Mouse (Mus musculus) intestine, postnatal 0 days (tissue): Measurements from ENCODE around the gene Themis2. TPM values are rescaled to one million over a fixed set of nuclear protein-coding genes. Genes with fewer than 3 reads are reported as not detected.

Experiments
- ATAC-seq: fragments of 200-750 bp; cut with Nextera tagmentation; 2 replicates; pipeline ENCODE4 v1.8.0; 2017; ENCODE audit warnings: mild to moderate bottlenecking, moderate TSS enrichment, moderate library complexity
- H3K27ac ChIP-seq: fragments of 300-500 bp; sonication (generic); 2 replicates; pipeline ENCODE4 v1.5.1; 2014; ENCODE audit warnings: mild to moderate bottlenecking, low read depth, low read length, moderate library complexity
- H3K27me3 ChIP-seq: fragments of 300-500 bp; sonication (generic); replicated peaks from 2 replicates; pipeline ENCODE4 v1.6.1; 2014; ENCODE audit warnings: low read length, mixed read lengths; ENCODE audit not compliant: control insufficient read depth, insufficient read depth
- H3K36me3 ChIP-seq: fragments of 300-500 bp; sonication (generic); 2 replicates; pipeline ENCODE4 v1.6.1; 2014; ENCODE audit warnings: mild to moderate bottlenecking, moderate library complexity; ENCODE audit not compliant: control insufficient read depth, insufficient read depth
- H3K4me1 ChIP-seq: fragments of 300-500 bp; sonication (generic); replicated peaks from 2 replicates; pipeline ENCODE4 v1.6.1; 2014; ENCODE audit warnings: antibody characterized with exemption, low read length, mixed read lengths; ENCODE audit not compliant: control insufficient read depth, insufficient read depth
- H3K4me2 ChIP-seq: fragments of 300-500 bp; sonication (generic); replicated peaks from 2 replicates; pipeline ENCODE4 v1.6.1; 2014; ENCODE audit warnings: low read depth, mild to moderate bottlenecking, moderate library complexity
- H3K4me3 ChIP-seq: fragments of 300-500 bp; sonication (generic); 2 replicates; pipeline ENCODE4 v1.5.1; 2014; ENCODE audit warnings: low read depth, low read length
- H3K9ac ChIP-seq: fragments of 300-500 bp; sonication (generic); 2 replicates; pipeline ENCODE4 v1.6.1; 2014; ENCODE audit warnings: mild to moderate bottlenecking, low read depth, low read length
- H3K9me3 ChIP-seq: fragments of 300-500 bp; sonication (generic); 2 replicates; pipeline ENCODE4 v1.6.1; 2016; ENCODE audit warnings: mixed run types; ENCODE audit not compliant: control insufficient read depth
- CTCF ChIP-seq: sonication (generic); IDR thresholded peaks from 2 replicates; pipeline ENCODE4 v1.5.1; 2016; ENCODE audit warnings: low read depth, mild to moderate bottlenecking, control low read depth, antibody characterized with exemption, moderate library complexity
- WGBS: fragments of 180-500 bp; shearing (Covaris S2); extraction: QIAGEN DNeasy Blood & Tissue Kit; methylation state at CpG from one replicate; pipeline ENCODE4 v1.1.7; 2014; 5-methylcytosine and 5-hydroxymethylcytosine counted together
- polyA plus RNA-seq: library from polyadenylated mRNA; unstranded; fragments of >200 nt; fragmentation: Nextera tagmentation; extraction: Ambion mirVana; gene quantifications from 2 replicates; pipeline ENCODE4 v1.2.1, GENCODE M21; 2015

Themis2 gene
- polyA plus RNA-seq, 1 experiment from 2014 or later = 1.3 TPM

DNA sequence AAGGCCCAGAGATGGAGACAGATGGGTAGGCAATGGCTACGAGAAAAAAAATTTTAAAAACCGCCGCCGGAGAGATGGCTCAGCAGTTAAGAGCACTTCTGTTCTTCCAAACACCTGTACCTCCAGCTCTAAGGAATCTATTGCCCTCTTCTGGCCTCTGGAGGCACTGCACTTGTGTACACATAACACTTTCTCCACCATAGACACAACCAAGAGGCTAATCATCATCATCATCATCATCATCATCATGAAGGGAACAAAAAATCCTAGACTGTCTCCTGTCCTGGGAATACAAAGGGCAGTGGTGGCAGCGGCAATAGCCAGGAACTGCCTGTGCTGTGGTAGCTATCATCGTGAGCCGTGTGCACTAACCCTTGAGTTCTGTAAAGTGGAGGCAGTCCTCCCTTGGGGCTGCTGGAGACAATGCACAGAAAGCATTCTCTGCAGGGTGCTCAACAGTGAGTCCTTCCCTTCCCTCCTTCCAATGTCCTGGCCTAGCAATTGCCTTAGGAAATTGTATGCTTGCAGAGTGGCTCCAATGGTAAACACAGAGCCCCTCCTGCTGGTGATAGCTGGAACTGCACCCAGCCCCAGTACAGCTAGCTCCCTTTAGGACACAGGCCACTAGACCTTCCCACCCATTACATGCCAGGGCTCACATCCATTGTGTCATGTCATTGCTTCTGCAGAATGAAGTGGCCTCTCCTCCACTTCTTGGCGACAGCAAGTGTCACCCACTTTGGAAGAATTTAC is 27.6 kb upstream of the Themis2 start:
- H3K4me2 ChIP-seq = no peak overlapping the region
- H3K36me3 ChIP-seq = peaks cover 26% of the 10 kb centered on the region
- ATAC-seq = peak; percentile 43
- no peaks in the 10 kb centered on the region for H3K4me1 ChIP-seq
- H3K27ac ChIP-seq = no peak overlapping the region
- TF ChIP-seq CTCF = peak; percentile 87
- no peak overlapping the region for H3K9ac ChIP-seq
- WGBS = 70% methylated on average over 8 of the region's 8 CpGs
- H3K27me3 ChIP-seq = no peaks in the 10 kb centered on the region
- H3K4me3 ChIP-seq = no peak overlapping the region
- no peaks in the 10 kb centered on the region for H3K9me3 ChIP-seq

DNA sequence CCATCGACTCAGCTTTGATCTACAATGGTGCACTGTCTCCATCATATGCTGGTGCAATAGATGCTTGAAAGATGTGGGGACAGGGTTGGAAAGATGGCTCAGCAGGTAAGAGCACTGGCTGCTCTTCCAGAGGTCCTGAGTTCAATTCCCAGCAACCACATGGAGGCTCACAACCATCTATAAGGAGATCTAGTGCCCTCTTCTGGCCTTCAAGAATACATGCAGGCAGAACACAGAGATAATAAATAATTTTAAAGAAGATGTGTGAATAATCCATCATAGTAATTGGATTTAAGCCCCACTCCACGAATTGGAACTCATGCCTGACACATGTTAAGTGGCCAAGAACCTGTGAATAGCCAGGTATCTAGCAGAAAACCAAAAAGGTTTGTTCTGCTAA is 22.3 kb upstream of the Themis2 start:
- 52% methylated on average over 2 of the region's 2 CpGs for WGBS
- no peak overlapping the region for H3K4me2 ChIP-seq
- no peaks in the 10 kb centered on the region for H3K4me1 ChIP-seq
- no peak overlapping the region for H3K9ac ChIP-seq
- 0 out of 2 replicates have a peak, but pooled peaks have one; percentile 10 for TF ChIP-seq CTCF
- no peaks in the 10 kb centered on the region for H3K27me3 ChIP-seq
- no peak for ATAC-seq
- H3K4me3 ChIP-seq = no peak overlapping the region
- no peaks in the 10 kb centered on the region for H3K9me3 ChIP-seq
- no peaks in the 10 kb centered on the region for H3K36me3 ChIP-seq
- no peak overlapping the region for H3K27ac ChIP-seq

DNA sequence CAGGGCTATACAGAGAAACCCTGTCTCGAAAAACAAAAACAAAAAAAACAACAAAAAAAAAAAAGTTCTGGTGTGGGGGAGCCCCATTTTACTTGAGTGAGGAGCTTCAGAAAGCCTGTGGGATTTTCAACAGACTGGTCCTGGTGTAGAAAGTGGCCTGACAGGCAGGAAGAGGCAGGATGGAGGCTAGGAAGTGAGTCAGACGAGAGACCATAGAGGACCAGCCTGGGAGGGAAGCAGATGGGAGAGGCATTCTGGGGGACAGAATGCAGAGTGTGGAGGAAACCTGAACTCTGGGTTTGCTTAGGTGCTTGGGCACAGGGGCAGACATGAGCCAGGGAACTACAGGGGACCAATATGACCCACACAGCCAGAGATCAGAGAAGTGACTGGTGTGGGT is 20.7 kb upstream of the Themis2 start:
- 68% methylated on average over 2 of the region's 2 CpGs for WGBS
- TF ChIP-seq CTCF = no peak
- no peak overlapping the region for H3K4me2 ChIP-seq

DNA sequence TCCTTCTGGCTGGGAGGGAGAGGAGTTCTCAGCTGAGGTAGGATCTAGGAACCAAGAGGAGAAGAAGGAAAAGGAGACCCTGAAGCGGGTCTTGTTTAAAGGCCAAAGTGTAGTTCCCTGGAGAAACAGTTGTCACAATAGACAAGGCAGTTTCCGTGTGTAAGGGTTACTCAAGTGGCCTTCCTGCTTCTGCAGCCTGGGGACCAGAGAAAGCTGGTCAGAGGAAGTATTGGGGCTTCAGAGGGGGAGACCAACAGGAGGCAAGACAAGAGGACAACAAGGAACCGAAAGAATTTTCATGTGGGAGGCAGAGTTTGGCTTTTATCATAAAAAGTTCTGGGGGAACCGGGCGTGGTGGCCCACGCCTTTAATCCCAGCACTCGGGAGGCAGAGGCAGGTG is 20.2 kb upstream of the Themis2 start:
- Histone ChIP-seq H3K36me3 (no peaks in the 10 kb centered on the region), H3K27me3 (no peaks in the 10 kb centered on the region), H3K9me3 (0 out of 2 replicates have a peak, but pooled peaks cover 2% of the 10 kb centered on the region), H3K4me3 (no peak overlapping the region), H3K4me1 (no peaks in the 10 kb centered on the region), H3K9ac (no peak overlapping the region), H3K4me2 (no peak overlapping the region), H3K27ac (no peak overlapping the region)
- ATAC-seq = no peak
- TF ChIP-seq CTCF = no peak
- 74% methylated on average over 7 of the region's 7 CpGs for WGBS

More for the DNA sequence above, 20.7 kb upstream of the Themis2 start:
- no peak for ATAC-seq
- H3K36me3 ChIP-seq = no peaks in the 10 kb centered on the region
- H3K9ac ChIP-seq = no peak overlapping the region
- no peaks in the 10 kb centered on the region for H3K27me3 ChIP-seq
- H3K4me1 ChIP-seq = no peaks in the 10 kb centered on the region
- no peaks in the 10 kb centered on the region for H3K9me3 ChIP-seq
- H3K27ac ChIP-seq = no peak overlapping the region
- H3K4me3 ChIP-seq = no peak overlapping the region

DNA sequence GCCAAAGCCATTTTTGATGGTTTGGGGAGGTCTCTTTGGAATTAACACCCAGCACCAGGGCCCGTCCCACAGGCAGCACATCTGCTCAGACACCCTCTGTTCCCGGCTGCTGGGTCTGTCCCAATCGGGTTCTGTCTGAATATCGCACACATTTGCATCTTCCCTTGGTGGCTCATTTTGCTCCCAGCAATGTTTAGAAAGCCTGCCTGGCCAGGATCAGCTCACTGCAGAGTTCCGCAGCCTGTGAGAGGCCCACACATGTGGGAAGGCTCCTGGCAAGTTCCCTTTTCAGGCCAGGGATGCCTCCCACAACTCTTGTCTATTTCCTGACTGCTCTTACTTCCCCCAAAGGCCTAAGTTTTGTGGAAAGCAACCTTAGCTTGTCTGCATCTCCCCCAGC is 13.4 kb upstream of the Themis2 start:
- H3K27me3 ChIP-seq = no peaks in the 10 kb centered on the region
- no peak for TF ChIP-seq CTCF
- no peak overlapping the region for H3K9ac ChIP-seq
- 75% methylated on average over 5 of the region's 5 CpGs for WGBS
- no peak overlapping the region for H3K27ac ChIP-seq
- H3K4me3 ChIP-seq = no peak overlapping the region
- 0 out of 2 replicates have a peak, but pooled peaks cover 2% of the 10 kb centered on the region for H3K9me3 ChIP-seq
- ATAC-seq = no peak
- no peak overlapping the region for H3K4me2 ChIP-seq
- H3K4me1 ChIP-seq = no peaks in the 10 kb centered on the region
- no peaks in the 10 kb centered on the region for H3K36me3 ChIP-seq

DNA sequence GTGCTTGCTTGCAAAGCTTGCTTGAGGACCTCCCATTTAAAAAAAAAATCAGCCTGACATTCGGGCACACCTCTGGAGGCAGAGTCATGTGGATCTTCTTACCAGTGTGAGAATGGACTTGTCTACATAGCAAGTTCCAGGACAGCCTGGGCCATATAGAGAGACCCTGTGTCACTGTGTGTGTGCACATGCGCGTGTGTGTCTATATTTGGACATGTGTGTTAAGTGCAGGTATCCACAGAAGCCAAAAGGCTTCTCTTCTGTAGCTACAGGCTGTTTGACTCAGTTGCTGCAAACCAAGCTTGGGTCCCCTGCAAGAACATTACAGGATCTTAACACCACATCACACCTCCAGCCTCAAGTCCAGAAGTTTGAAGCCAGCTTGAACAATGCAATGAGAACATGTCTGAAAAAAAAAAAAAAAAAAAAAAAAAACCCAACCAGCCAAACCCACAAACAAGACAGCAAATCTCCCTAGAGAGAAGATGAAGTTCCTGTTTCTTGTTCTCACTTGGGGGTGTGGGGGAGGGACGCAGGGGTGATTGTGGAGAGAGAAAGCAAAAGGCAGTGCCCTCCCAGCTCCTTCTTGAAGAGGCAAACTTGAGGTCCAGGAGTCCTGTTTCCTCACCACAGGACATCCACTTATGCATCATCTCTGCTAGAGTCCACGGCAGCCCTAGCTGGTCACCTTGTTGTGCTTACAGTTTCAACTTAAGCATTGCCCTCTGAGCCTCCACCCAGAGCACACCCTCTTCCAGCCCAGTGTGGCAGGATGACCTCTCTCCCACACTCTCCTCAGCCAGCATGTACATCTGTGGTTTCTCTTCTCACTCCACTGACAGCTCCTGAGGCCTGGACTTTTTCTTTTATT is 11.8 kb upstream of the Themis2 start:
- H3K4me2 ChIP-seq = no peak overlapping the region
- H3K27me3 ChIP-seq = no peaks in the 10 kb centered on the region
- H3K4me3 ChIP-seq = no peak overlapping the region
- no peaks in the 10 kb centered on the region for H3K36me3 ChIP-seq
- ATAC-seq = no peak; the same call in 1 of the 2 replicates
- 63% methylated on average over 5 of the region's 5 CpGs for WGBS
- no peak for TF ChIP-seq CTCF
- H3K27ac ChIP-seq = no peak overlapping the region
- H3K4me1 ChIP-seq = no peaks in the 10 kb centered on the region
- H3K9ac ChIP-seq = no peak overlapping the region
- H3K9me3 ChIP-seq = 0 out of 2 replicates have a peak, but pooled peaks cover 2% of the 10 kb centered on the region
